Mouse (Mus musculus) heart, postnatal 4 days (tissue): ENCODE data around the gene Hdac4. TPM values are rescaled to one million over a fixed set of nuclear protein-coding genes. Genes with fewer than 3 reads are reported as not detected.

ENCODE experiments used
- DNase-seq: peaks from one replicate; pipeline ENCODE4 v3.0.0; 2021
- total RNA-seq, 2 experiments: library from RNA; stranded (reverse); gene quantifications; 2 replicates each; pipeline ENCODE4 v1.2.3; 2021

Gene Hdac4
- total RNA-seq, 2 experiments from 2014 or later = 33.3 to 36.3 TPM

DNA sequence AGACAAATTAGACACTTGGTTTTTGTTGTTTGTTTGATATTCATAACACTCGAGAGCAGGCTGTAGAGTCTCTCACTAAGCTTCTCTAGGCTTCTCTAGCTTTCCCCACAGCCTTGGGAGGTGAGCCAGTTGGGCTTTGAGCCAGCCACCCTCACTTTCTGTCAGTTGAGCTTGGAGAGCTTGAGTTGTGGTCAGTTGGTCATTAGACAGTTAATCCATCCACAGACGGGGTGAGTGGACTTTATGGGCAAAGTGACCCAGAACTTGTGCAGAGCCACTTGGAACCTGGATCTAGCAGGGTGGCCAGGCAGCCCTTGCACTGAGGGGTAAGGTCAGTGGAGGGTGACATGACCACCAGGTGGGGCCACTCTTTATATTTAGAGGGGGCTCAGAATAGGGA, 277.9 kb downstream of the Hdac4 start:
- DNase-seq = peak; percentile 62

DNA sequence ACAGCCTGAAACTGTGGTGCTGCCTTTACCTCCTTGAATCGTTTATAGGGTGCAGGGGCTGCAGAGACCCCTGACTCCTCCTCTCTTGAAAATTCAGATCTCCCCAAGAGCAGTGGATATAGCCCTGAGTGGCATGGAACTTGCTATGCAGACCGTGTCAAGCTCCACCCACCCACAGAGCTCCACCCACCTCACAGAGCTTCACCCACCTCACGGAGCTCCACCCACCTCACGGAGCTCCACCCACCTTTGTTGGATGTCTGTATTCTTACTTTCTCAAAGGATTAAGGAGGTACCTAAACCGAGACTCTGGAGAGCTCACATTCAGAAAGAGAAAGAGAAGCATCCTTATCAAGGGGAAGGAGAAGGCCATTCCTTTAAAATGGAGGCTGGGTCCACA, 279.5 kb downstream of the Hdac4 start:
- DNase-seq = no peak

DNA sequence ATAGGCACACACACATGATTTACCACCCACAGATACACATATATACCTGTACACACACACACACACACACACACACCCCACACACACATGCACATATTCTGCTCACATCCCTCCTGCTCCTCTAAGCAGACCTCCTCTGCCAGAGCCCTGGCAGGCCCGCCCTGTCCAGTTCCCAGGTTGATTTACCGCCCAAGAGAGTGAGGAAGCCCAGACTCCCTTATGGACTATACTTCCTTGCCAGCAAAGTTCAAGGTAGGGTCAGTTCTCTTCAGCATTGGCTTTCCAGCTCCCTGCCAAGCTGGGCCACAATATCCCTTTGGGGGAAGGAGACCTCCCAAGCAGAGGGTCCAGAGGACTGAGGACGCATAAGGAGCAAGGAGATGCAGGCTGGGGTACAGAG, 280.9 kb downstream of the Hdac4 start:
- peak; percentile 48 for DNase-seq

DNA sequence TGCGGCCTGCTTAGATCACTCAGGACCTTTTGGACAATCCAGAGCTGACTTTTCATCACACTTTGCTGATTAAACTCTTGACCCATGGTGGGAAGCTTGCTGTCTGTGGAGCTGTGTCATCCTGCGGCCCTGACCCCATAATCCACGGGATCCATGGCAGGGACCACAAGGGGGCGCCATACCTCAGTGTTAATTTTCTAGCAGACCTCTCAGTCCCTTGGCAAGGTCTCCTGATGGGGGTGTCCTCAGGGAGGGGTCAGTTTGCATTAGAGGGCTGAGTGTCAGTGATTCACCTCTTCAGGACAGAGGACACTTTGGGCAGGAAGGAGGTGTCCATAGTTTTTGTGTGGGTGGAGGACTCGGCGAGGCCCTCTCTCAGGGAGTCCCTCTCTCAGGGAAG, 281.6 kb downstream of the Hdac4 start:
- peak; percentile 79 for DNase-seq

DNA sequence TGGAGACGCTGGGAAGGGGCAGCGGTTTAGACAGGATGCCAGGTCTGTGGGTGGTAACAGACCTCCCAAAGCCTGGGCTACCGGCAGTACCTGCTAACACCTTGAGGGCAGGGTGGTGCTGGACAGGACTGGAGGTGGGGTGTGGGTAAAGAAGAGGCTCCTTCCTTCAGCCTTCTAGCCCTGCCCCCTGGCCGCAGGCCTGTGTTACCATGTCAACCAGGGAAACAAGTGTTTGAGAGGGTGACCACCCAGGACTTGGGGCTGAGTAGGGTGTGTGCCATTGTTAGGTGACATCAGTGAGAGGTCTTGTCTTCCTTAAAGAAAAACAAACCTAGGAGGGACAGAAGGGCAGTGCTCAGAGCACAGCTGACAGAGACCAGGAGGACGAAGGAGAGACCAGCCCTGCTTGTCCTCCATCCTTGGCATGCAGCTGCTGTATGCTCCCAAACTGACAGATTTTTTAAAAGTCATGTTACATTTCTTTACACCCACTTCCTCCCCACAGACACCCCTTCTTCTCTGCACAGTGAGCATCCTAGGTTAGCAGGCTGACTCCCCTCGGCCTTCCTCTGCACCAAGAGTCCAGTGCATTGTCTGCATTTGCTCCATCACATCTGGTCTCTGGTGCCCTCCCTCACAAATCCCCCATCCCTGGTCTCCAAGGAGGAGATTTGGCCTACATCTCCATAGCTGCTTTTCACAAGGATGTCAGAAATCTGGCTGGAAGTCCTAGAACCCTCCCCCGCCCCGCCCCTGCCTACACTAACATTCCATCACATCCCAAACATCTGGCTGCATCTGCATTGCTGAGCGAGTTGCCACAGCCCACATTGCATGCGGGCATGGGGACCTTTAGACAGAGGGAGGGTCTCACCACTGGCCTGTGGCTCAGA, 283.0 kb downstream of the Hdac4 start:
- DNase-seq = peak; percentile 56

DNA sequence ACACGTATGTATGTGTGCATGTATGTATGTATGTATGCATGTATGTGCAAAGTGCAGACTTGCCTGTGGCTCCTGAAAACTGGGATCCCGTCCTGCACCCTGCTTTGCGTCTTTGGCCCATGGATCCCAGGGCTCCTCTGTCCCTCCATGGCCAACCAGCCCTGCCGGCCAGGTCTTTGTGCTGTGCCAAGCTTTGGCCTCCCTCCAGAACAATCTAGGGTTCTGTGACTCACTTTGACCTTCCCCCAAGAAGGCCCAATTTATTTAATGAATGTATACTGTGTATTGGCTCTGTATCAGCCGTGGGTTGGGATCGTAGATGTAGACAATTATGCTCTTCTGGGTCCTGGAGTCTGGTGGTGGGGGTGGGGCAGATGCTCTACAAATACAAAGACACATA, 290.2 kb downstream of the Hdac4 start:
- no peak for DNase-seq

DNA sequence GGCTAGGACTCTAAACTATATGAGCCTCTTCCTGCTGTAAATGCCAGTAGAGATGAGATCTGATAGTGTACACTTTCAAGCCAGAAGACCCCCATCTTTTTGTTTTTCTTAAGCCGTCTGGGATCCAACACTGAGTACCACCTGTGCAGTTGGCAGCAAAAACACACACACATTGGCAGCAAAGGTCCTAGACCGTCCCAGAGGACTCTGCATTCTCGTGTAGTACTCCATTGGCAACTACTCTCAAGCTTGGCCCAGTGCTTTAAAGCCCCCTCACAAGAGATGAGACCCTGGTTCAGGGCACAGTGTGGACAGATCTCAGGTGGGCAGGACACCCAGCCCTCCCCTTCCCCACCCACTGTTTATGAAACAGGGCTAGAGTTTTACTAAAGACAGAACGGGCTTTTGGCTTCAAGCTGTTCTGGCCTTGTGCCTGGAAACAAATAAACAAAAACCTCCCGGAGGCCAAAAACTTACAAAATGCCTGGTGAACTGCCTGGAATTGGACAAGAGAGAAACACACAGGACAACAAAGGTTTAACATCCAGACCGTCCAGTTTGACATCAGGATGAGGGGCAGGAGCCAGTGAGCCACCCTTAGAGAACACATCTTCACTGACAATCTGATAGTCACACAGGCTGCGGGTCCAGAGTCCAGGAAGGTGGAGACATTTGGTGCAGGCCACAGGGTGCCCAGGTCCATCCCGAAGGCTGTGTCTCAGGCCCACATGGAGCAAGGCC, 292.1 kb downstream of the Hdac4 start:
- DNase-seq = no peak

DNA sequence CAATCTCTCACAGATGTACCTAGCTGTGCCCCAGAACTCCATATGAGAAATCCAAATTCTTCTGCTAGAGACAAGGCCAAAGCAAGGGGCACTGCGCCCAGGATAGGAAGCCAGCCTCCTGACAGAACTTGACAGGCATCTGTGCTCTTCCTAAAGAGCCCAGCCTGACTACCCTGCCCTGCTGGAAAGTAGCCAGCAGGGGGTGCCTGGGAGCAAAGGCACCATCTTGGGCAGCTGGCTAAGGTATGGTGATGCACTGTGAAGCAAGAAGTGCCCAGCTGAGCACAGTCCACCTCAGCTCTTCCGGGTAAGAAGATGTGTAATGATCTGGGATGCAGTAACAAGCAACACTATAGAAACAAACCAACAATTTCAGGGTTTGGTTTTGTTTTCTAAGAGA, 298.4 kb downstream of the Hdac4 start:
- no peak for DNase-seq

DNA sequence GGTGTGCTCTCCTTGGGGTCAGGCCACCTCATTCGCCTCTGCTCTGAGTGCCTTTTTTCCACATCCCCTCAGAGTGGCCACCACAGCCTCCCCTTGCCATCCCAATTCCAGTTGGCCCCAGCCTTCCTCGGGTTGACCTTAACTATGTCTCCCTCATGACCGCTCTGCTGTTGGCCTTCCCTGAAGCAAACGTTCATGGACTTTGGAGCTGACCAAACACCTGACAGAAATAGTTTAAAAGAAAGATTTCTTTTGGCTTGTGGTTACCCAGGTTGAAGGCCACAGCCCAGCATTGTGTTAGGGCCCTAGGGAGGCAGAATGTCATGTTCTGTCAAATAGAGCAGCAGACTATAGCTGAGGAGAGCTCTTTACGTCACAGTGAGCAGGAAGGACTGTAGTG, 301.2 kb downstream of the Hdac4 start:
- no peak for DNase-seq

DNA sequence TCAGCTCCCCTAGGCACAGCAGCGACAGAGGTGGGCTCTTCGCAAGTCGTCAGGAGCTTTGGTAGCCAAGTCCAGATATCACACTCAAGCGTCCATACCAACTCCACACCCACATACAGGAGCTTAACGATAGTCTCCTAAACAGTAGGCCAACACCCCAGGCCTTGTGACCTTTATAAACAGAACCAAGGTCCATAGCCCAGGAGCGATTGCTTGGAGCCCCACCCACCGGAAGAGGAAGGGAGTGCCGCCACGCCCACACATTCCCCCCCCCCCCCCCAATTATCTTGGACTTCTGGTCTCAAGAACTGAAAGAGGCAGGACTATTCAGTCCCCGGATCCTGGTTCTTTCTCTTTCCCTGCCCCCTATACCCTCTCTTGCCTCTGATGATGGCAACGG, 301.9 kb downstream of the Hdac4 start:
- no peak for DNase-seq

DNA sequence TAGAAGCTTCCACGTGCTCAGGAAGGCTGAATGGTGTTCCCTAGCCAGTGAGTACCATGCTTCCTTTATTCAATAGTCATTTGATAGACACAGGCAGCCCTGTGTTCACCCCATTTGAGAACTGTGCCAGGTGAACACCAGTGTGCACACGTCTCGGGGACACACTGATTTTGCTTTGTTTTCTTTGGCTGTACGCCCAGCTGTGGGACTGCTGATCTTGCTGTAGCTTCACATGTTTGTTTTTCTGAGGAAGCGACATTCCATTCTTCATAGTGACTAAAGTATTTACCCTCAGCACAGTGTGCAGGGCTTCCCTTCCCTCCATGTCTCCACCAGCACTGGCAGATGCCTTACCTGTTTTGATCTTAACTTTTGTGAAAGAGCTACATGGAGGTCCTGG, 312.4 kb downstream of the Hdac4 start:
- peak; percentile 31 for DNase-seq

DNA sequence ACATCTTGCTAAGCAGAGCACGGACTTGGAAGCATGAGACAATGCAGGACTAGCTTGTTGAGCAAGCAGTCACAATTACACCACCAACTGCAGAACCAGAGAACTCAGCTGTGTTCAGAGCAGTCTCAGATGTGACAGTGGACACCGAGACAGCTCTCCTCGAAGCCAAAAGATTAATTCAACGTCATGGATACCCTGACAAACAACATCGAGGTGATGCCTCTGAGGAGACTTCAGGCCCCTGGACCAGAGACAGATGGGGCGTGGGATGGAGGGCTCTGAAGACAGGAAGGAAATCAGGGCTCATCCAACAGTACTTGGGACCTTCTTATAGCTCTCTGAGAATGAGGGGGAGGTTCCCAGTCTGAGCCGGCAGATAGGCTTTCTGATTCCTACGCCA, 314.6 kb downstream of the Hdac4 start:
- no peak for DNase-seq

DNA sequence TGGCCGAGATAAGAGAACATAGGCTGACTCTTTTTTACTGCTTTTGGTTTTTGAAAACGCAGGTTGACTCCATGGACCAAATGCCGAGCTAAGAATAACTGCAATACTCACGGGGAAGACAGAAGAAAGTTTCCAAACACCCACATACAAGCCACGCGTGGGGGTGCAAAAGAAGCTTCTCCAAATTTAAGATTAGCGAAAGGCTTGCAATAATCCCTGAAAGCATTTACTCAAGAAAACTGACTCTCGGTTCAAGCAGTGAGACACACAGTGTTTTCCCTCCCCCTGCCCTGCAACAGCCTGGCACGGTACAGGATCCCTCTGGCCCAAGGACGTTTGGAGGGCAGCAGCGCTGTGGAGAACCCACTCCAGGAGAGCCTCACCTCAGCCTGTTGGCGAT, 315.3 kb downstream of the Hdac4 start:
- DNase-seq = no peak
